Mouse (Mus musculus): ENCODE measurements around the gene Rnf144b. TPM values are rescaled to one million over a fixed set of nuclear protein-coding genes. Genes with fewer than 3 reads are reported as not detected.

The Rnf144b gene
- total RNA-seq, 2 experiments from 2014 or later: 10.1 to 11.9 TPM

GRCm38 (mm10) chr13:47124449-47124848 lies 2.0 kb downstream of the Rnf144b start:
- DNase-seq: no peak

- DNase-seq: no peak
Measured at GRCm38 (mm10) chr13:47124986-47125385, 2.5 kb downstream of the Rnf144b start.

- no peak for DNase-seq
Measured at GRCm38 (mm10) chr13:47125595-47125994, 3.1 kb downstream of the Rnf144b start.

GRCm38 (mm10) chr13:47129090-47129489 lies 6.6 kb downstream of the Rnf144b start:
- no peak for DNase-seq

GRCm38 (mm10) chr13:47133058-47133457 lies 10.6 kb downstream of the Rnf144b start:
- no peak for DNase-seq

GRCm38 (mm10) chr13:47134836-47135235 lies 12.4 kb downstream of the Rnf144b start:
- no peak for DNase-seq

- no peak for DNase-seq
Measured at GRCm38 (mm10) chr13:47135741-47136140, 13.3 kb downstream of the Rnf144b start.

- DNase-seq: no peak
Measured at GRCm38 (mm10) chr13:47142764-47143163, 20.3 kb downstream of the Rnf144b start.

- no peak for DNase-seq
Measured at GRCm38 (mm10) chr13:47145939-47146338, 23.5 kb downstream of the Rnf144b start.

GRCm38 (mm10) chr13:47146388-47146787 lies 23.9 kb downstream of the Rnf144b start:
- no peak for DNase-seq

GRCm38 (mm10) chr13:47148573-47148972 lies 26.1 kb downstream of the Rnf144b start:
- DNase-seq: no peak

GRCm38 (mm10) chr13:47149993-47150392 lies 27.5 kb downstream of the Rnf144b start:
- no peak for DNase-seq

- DNase-seq: no peak
Measured at GRCm38 (mm10) chr13:47151060-47151459, 28.6 kb downstream of the Rnf144b start.

- DNase-seq: no peak
Measured at GRCm38 (mm10) chr13:47152390-47152789, 29.9 kb downstream of the Rnf144b start.

- no peak for DNase-seq
Measured at GRCm38 (mm10) chr13:47153206-47153605, 30.8 kb downstream of the Rnf144b start.

- DNase-seq: no peak
Measured at GRCm38 (mm10) chr13:47154866-47155265, 32.4 kb downstream of the Rnf144b start.

- no peak for DNase-seq
Measured at GRCm38 (mm10) chr13:47156841-47157240, 34.4 kb downstream of the Rnf144b start.

- DNase-seq: no peak
Measured at GRCm38 (mm10) chr13:47162001-47162400, 39.5 kb downstream of the Rnf144b start.

- no peak for DNase-seq
Measured at GRCm38 (mm10) chr13:47164732-47165131, 42.3 kb downstream of the Rnf144b start.

GRCm38 (mm10) chr13:47165261-47165660 lies 42.8 kb downstream of the Rnf144b start:
- no peak for DNase-seq

- DNase-seq: no peak
Measured at GRCm38 (mm10) chr13:47168484-47168883, 46.0 kb downstream of the Rnf144b start.

GRCm38 (mm10) chr13:47170026-47170425 lies 47.6 kb downstream of the Rnf144b start:
- DNase-seq: no peak

GRCm38 (mm10) chr13:47170811-47171555 lies 48.5 kb downstream of the Rnf144b start:
- no peak for DNase-seq

GRCm38 (mm10) chr13:47172891-47173290 lies 50.4 kb downstream of the Rnf144b start:
- DNase-seq: no peak

All from gastrocnemius, postnatal 10 days (tissue).